Mouse (Mus musculus) frontal cortex, postnatal 14 days (tissue): ENCODE results near the gene Rhoc.
"Not testable (repeated sequence)": the region's sequence is repeated elsewhere in the genome, so short reads cannot be mapped to it uniquely, and the experiment has no call there.

Experiments used
- DNase-seq, 2 experiments: peaks; one replicate each; pipeline ENCODE4 v3.0.0; 2022; ENCODE audit warnings: low spot score in 2 of 2

The Rhoc gene

GRCm38 (mm10) chr3:104788075-104788474 is at the start of gene Rhoc:
Gene Rhoc (plus strand): TSS chr3:104788375.
- no peak for DNase-seq

DNA sequence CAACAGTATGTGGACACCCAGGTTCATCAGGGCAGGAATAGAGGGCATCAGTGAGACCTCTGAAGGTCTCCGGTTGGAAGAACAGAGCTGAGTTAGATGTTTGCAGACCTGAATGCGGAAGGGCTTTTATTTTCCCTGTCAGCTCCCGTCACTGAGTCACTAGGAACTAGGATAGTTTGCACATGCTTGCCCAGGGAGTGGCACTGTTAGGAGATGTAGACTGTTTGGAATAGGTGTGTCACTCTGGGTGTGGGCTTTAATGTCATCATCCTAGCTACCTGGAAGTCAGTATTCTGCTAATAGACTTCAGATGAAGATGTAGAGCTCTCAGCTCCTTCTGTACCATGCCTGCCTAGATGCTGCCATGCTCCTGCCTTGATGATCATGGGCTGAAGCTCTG is 46.2 kb upstream of the Rhoc start:
- DNase-seq = no peak

DNA sequence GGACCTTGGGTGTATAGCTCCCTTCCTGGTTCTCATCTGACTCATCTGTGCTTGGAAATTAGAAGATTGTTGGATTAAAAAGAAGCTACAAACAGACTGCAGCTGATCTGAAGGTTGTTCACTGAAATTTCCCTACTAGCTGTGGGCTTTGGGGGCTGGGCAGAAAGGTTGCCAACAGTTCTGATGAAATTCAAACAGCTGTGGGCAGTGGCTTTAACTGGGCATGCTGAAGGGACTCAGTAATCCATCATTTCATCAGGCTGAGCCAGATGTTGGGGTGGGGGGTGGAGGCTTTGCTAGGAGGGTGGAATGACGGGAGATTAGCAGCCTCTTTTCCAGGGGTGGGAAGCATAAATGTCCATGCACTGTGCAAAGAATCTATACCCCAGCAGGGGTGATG is 45.0 kb upstream of the Rhoc start:
- no peak for DNase-seq

DNA sequence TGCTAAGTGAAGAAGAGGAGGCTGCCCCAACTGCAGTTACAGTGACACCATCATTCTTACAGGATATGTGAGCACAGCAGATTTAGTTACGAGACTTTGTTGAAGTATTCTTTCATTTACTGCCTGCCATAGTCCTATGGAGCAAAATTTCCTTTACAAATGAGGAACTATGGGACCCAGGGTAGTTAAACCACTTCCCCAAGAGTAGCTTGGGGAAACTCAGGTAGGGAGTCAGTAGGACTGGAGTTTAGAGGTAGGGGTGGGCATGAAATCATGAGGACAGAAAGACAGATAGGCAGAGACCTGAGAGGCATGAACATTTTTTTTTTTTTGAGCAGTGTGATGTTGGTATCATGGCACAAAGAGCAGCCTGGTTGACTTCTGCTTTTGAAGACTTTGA is 44.3 kb upstream of the Rhoc start:
- no peak for DNase-seq

- DNase-seq = not testable (repeated sequence)
Measured at GRCm38 (mm10) chr3:104752845-104753244, 35.3 kb upstream of the Rhoc start.

- peak; percentile 18 to 58 for DNase-seq
Measured at GRCm38 (mm10) chr3:104758406-104758805, 29.8 kb upstream of the Rhoc start.

- DNase-seq = no peak
Measured at GRCm38 (mm10) chr3:104758869-104759268, 29.3 kb upstream of the Rhoc start.

DNA sequence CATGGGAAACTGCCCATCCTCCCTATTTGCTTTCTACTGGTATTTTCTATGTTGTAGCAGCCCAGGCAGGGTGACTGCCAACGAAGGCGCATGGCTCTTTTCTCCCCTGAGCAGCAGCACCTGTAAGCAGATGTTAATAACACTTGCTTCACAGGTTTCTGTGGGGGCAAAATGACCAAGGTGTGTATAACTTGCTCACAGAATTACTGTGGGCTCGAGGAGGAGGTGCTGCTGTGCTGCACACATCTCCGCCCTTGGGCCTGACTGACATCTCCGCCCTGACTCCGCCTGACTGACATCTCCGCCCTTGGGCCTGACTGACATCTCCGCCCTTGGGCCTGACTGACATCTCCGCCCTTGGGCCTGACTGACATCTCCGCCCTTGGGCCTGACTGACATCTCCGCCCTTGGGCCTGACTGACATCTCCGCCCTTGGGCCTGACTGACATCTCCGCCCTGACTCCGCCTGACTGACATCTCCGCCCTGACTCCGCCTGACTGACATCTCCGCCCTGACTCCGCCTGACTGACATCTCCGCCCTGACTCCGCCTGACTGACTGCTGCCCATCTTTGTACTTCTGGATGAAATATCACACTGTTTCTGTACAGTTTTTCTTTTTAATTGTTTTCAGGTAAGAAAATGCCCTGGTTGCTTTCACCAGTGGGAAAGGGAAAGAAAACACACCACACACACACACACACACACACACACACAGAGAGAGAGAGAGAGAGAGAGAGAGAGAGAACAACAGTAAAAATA is 25.9 kb upstream of the Rhoc start:
- DNase-seq = not testable (repeated sequence)

DNA sequence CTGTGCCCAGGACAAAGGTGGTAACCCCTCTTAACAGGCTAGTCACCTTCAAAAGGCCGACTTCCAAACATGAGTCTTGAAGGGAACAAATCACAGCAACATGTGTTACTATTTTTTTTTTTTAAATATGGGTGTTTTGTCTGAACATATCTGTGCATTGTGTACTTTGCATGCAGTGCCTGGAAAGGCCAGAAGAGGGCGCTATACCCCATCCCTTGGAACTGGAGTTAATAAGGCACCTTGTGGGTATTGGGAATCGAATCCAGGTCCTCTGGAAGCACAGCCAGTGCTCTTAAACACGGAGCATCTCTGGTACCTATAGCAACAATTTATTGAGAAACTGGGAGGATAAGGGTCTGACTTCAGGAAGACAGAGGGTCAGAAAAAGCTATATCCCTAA is 23.2 kb upstream of the Rhoc start:
- DNase-seq = no peak

GRCm38 (mm10) chr3:104767141-104767540 is 21.0 kb upstream of the Rhoc start:
- DNase-seq = no peak

DNA sequence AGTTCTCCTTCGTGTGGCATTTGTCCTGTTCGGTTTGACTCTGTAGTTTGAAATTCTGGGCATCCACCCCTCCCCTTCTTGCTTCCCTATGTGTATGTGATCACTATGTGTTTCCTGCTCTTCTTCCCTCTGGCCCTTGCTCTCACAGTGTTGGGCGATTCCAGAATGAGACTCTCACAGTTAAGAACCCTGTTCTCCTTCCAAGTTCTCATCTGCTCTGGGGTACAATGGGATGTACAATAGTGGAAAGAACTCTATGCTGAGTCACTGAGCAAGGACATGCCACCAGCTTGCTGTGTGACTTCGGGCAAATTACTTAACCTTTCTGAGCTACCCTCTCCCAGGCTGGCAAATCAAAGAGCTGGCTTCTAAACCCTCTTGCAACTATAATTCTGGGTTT is 20.5 kb upstream of the Rhoc start:
- no peak for DNase-seq

DNA sequence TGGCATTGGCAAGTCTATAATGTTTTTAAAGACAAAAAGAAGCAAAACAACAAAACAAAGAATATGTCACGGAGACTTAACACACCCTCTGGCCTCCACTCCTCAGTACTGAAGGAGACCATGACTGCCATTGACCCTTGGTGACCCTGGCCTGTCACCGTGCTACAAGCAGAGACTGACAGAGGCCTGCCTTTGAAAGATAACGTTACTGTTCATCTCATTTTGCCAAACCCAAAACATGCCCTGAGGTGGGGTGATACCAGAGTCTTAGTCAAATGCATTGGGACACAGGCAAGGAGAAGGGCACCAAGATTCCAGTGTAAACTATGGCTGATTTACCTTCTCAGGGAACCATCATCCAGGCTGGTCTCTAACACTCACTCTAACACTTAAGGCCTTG is 19.0 kb upstream of the Rhoc start:
- no peak for DNase-seq

DNA sequence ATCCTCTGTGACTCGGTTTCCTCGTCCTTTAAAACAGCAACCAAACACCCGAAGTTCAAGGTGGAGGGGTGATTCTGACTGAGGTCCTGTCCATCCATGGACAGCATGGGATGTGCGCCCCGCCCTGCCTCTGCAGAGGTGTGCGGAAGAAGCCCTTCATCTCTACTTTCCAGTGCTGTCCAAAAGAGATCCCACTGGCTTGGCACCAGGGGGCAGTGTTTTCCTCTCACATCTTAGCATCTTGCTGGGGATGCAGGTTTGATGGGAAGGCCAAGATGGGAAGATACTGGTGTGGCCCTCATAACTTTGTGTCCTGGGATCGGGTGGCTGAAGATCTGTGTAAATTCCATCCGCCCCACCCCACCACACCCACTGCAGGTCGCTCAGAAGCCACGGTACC is 18.1 kb upstream of the Rhoc start:
- no peak for DNase-seq

DNA sequence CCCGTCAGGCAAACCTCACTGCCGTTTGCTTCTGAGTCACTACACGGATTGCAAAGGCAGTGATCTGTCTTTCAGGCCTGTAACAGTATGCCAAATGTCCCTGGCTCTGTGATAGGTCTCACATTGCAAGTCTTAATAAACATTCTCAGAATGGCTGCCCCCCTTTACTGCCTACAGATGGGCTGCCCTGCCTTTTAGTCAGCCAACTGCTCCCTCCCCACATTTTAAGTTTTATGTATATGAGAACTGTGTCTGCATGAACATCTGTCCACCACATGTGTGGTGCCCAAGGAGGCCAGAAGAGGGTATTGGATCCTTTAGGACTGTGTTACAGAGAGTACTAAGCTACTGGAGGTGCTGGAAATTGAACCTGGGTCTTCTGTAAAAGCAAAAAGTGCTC is 17.3 kb upstream of the Rhoc start:
- DNase-seq = no peak

- no peak for DNase-seq
Measured at GRCm38 (mm10) chr3:104771460-104771859, 16.7 kb upstream of the Rhoc start.

GRCm38 (mm10) chr3:104773301-104773700 is 14.9 kb upstream of the Rhoc start:
- no peak for DNase-seq

- no peak for DNase-seq
Measured at GRCm38 (mm10) chr3:104777342-104777741, 10.8 kb upstream of the Rhoc start.

GRCm38 (mm10) chr3:104779949-104780348 is 8.2 kb upstream of the Rhoc start:
- no peak for DNase-seq

DNA sequence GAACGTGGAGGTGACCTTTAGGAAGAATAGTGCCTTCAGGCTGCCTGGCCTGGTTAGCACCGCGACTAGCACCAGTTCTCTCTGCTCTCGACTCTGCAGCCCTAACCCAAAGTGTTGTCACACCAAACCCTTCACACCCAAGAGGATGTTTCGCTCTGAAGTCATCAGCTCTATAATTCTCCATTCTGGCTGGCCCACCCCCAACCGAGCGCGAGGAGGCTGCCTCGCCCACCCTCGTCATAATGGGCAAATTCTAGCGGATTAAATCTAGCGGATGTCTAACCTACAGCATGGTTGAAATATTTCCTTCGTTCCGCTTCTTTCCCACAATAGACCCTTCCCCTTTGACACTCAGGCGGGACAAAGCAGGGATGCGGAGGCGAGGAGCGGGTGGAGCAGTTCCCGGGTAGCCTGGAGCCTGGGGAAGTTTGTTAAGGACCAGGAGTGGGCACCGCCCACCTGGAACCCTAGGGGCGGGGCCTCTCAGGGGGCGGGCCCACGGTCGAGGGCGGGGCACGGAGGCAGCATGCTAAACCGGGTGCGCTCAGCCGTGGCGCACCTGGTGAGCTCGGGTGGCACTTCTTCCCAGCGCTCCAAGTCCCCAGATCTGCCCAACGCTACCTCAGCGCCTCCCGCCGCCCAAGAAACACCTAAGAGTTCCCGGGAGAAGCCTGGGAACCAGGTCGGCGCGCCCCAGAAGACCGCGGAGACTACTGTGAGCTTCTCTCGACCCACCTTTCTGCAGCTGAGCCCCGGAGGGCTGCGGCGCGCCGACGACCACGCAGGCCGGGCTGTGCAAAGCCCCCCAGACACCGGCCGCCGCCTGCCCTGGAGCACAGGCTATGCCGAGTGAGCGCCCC is 7.4 kb upstream of the Rhoc start, which contains the start of gene Ppm1j:
Gene Ppm1j, plus strand, starts transcription at position 496 of the 860 bp plus-strand sequence.
- DNase-seq = no peak

GRCm38 (mm10) chr3:104781471-104781903 is 6.7 kb upstream of the Rhoc start, which contains the start of gene Fam19a3:
Gene Fam19a3 (minus strand): TSS chr3:104781840.
- no peak for DNase-seq

DNA sequence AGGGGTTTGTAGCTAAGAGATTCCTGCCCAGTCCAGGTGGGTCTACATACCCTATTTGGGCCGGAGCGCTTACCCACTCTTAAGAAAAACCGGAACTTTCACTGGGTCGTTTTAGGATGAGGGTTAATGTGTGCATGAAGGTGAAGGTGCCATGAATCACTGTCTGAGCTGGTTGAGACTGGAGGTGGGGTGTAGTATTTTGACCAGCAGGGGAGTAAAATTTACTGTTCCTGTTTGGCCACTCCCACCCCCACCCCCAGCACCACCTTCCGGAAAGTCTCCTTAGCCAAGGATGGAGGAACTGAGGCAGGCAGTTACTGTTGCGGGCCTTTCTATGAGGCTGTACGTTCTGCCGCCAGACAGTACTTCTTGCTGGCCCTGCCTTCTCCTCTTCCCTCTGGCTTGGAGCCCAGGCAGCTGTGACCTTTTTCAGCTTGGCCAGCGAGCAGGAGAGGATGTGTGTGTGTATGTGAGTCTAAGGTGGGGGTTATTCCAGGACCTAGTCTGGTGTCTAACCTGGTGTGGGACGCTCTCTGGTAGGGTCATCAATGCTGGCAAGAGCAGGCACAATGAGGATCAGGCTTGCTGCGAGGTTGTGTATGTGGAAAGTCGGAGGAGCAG is 6.0 kb upstream of the Rhoc start:
- no peak for DNase-seq

DNA sequence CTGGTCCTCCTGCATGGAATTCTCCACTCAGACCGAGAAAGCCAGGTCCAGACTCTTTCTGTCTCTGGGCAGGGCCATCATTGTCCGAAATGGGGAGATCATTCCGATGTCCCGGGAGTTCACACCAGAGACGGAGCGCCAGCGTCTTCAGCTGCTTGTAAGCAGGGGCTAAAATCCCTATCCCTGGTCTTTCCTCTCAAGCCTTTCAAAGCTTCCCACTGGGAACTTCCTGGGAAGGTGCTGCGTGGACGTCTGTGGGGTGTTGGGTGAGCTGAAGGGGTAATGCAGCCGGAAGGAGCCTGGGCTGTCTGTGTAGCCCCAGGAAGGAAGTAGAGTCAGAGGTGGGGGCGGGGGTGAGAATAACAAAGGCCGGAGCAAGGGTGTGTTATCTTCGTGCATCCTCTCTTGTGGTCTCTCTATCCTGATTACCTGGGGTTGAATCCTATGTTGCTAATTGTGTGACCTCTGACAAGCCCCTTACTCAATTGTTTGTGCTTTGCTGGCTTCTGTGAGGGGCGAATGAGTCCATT is 4.1 kb upstream of the Rhoc start:
- DNase-seq = no peak
